ENCODE assay signal across 8 mouse cellular contexts in the genomic region with DNA sequence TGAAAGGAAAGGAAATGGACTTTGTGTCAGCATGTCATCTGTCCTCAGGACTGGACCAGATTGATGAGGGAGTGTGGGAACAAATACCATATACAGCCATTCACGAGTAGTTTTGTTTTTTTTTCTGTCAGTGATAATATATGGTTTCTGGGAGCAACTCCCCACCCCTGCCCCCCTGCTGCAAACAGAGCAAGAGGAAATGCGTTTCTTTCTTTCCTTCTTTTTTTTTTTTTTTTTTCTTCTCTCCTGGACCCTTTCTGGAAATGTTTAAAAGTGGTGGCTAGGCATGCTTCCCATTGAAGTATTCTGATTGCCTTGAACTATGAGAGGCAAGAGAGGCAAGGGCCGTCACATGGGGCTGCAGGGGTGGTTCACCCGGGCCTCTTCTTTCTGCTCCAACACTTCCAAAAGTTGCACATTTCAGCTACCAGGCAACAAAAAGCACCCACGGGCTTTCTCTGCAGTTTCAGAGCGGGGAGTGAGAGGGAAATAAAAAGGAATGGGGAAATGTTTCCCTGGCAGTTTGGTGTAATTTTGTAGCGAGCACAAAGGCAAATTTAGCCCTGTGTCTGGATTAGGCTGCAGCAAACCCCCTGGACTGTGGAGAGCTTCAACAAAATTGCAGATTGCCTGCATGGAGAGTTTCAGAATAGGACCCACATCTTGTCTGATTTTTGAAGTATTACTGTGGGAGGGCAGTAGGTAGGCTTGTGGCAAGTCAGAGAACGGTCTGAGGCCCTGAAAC. TPM values are rescaled to one million over a fixed set of nuclear protein-coding genes. Genes with fewer than 3 reads are reported as not detected.
DNase-seq lines count a peak whose midpoint lies in the region; ATAC-seq and TF ChIP-seq lines count a peak whose summit lies in the region.

No protein-coding gene starts in this region.

- H3K4me2 ChIP-seq in heart, embryonic 15.5 days, result peak overlapping the region; percentile 99
- H3K4me2 ChIP-seq in forebrain, postnatal 0 days (ENCODE audit: low read depth), result peak overlapping the region; percentile 90
- peak overlapping the region; percentile 78 for H3K4me2 ChIP-seq in midbrain, embryonic 11.5 days

- H3K79me2 ChIP-seq in MEL (ENCODE audit: control insufficient read depth, insufficient read depth, low read length, poor library complexity), result peaks cover 44% of the 10 kb centered on the region

- TF ChIP-seq POLR2A in MEL (IDR thresholded peaks at IDR 0.05; ENCODE audit: control insufficient read depth in 1 of 2, insufficient read depth in 1 of 2, low read depth in 1 of 2, low read length in 2 of 2, poor library complexity in 1 of 2), result no peak

- 57% methylated on average over 8 of the region's 8 CpGs for WGBS in heart, embryonic 15.5 days
- WGBS in forebrain, postnatal 0 days, result 12% methylated on average over 8 of the region's 8 CpGs
- 31% methylated on average over 8 of the region's 8 CpGs for WGBS in midbrain, embryonic 11.5 days

- no peaks in the 10 kb centered on the region for H3K36me3 ChIP-seq in heart, embryonic 15.5 days
- peaks cover 0 to 66% of the 10 kb centered on the region in 2 experiments; a peak in 2 of 4 replicates for H3K36me3 ChIP-seq in MEL (ENCODE audit: control insufficient read depth in 1 of 2, insufficient read depth in 2 of 2, low read length in 2 of 2)
- no peaks in the 10 kb centered on the region for H3K36me3 ChIP-seq in forebrain, postnatal 0 days (ENCODE audit: insufficient read depth)
- H3K36me3 ChIP-seq in midbrain, embryonic 11.5 days (ENCODE audit: control insufficient read depth, insufficient read depth, low read length), result no peaks in the 10 kb centered on the region

- no peak for ATAC-seq in heart, embryonic 15.5 days (replicated peaks; ENCODE audit: insufficient number of reproducible peaks, insufficient read depth, low FRiP score, low read depth)
- no peak for ATAC-seq in forebrain, postnatal 0 days
- ATAC-seq in midbrain, embryonic 11.5 days (ENCODE audit: low FRiP score), result no peak

- TF ChIP-seq CTCF in MEL (IDR thresholded peaks at IDR 0.05 in 2 of 3, conservative IDR thresholded peaks at IDR 0.05 in 1 of 3; ENCODE audit: control insufficient read depth in 1 of 3, insufficient read depth in 1 of 3, low read depth in 2 of 3, low read length in 3 of 3, poor library complexity in 1 of 3, severe bottlenecking in 1 of 3), result no peak
- TF ChIP-seq CTCF in forebrain, postnatal 0 days (IDR thresholded peaks at IDR 0.05; ENCODE audit: low read depth), result no peak

- no peaks in the 10 kb centered on the region for H3K9me3 ChIP-seq in heart, embryonic 15.5 days (replicated peaks)
- no peaks in the 10 kb centered on the region for H3K9me3 ChIP-seq in MEL (replicated peaks; ENCODE audit: insufficient read depth, low read length)
- H3K9me3 ChIP-seq in forebrain, postnatal 0 days (ENCODE audit: low read length), result no peaks in the 10 kb centered on the region
- no peaks in the 10 kb centered on the region for H3K9me3 ChIP-seq in midbrain, embryonic 11.5 days (ENCODE audit: control insufficient read depth, low read length)

- peak overlapping the region; percentile 92 for H3K4me3 ChIP-seq in heart, embryonic 15.5 days
- H3K4me3 ChIP-seq in MEL (ENCODE audit: control insufficient read depth in 1 of 2, insufficient read depth in 1 of 2, low read depth in 2 of 2, low read length in 2 of 2), result peak overlapping the region; percentile 92 to 98
- H3K4me3 ChIP-seq in forebrain, postnatal 0 days (ENCODE audit: low read depth, low read length), result peak overlapping the region; percentile 86
- H3K4me3 ChIP-seq in midbrain, embryonic 11.5 days (ENCODE audit: low read depth, low read length), result peak overlapping the region; percentile 82

- H3K9ac ChIP-seq in heart, embryonic 15.5 days, result no peak overlapping the region
- peak overlapping the region; percentile 77 for H3K9ac ChIP-seq in MEL (ENCODE audit: control insufficient read depth, low read depth, low read length, poor library complexity, severe bottlenecking)
- H3K9ac ChIP-seq in forebrain, postnatal 0 days, result peak overlapping the region; percentile 83
- peak overlapping the region; percentile 94; the same call in 1 of the 2 replicates for H3K9ac ChIP-seq in midbrain, embryonic 11.5 days (ENCODE audit: low read length)

- 0 out of 2 replicates have a peak, but pooled peaks cover 7% of the 10 kb centered on the region for H3K27me3 ChIP-seq in heart, embryonic 15.5 days
- H3K27me3 ChIP-seq in MEL (ENCODE audit: control insufficient read depth in 1 of 2, insufficient read depth in 2 of 2, low read length in 2 of 2), result no peaks in the 10 kb centered on the region
- H3K27me3 ChIP-seq in forebrain, postnatal 0 days (ENCODE audit: insufficient read depth, low read length), result no peaks in the 10 kb centered on the region
- peaks cover 8% of the 10 kb centered on the region; the same call in 1 of the 2 replicates for H3K27me3 ChIP-seq in midbrain, embryonic 11.5 days (ENCODE audit: control insufficient read depth, insufficient read depth, low read length)

- TF ChIP-seq EP300 in MEL (IDR thresholded peaks at IDR 0.05; ENCODE audit: low read depth in 1 of 2, low read length in 2 of 2), result no peak

- no peak for TF ChIP-seq RAD21 in MEL (IDR thresholded peaks at IDR 0.05; ENCODE audit: low read depth, low read length)

- peaks cover 24% of the 10 kb centered on the region for H3K4me1 ChIP-seq in heart, embryonic 15.5 days (replicated peaks)
- H3K4me1 ChIP-seq in MEL (ENCODE audit: control insufficient read depth in 1 of 2, insufficient read depth in 2 of 2, low read length in 2 of 2), result peaks cover 47 to 71% of the 10 kb centered on the region in 2 experiments
- peaks cover 30% of the 10 kb centered on the region for H3K4me1 ChIP-seq in forebrain, postnatal 0 days (ENCODE audit: insufficient read depth)
- H3K4me1 ChIP-seq in midbrain, embryonic 11.5 days (ENCODE audit: control insufficient read depth, insufficient read depth, low read length), result no peaks in the 10 kb centered on the region; the same call in 1 of the 2 replicates

- intact Hi-C loops in heart, postnatal 10 days (cut with DNase I), result loop anchor here (5.0 to 10.0 kb wide), 4 partner anchors 68 to 331 kb away; a partner anchor contains a TSS

- no peak for DNase-seq in heart, postnatal 10 days
- no peak for DNase-seq in MEL (ENCODE audit: low read depth, low spot score)
- DNase-seq in forebrain, postnatal 0 days, result no peak
- DNase-seq in midbrain, embryonic 11.5 days (ENCODE audit: low spot score, missing footprints), result no peak
- no peak for DNase-seq in left cerebral cortex, adult 9 months (ENCODE audit: low spot score in 2 of 2)
- no peak for DNase-seq in gastrocnemius, postnatal 4 days (ENCODE audit: low spot score in 2 of 2)
- no peak for DNase-seq in yolk sac, embryonic 10.5 days (ENCODE audit: low spot score)

- H3K27ac ChIP-seq in heart, embryonic 15.5 days, result no peak overlapping the region
- peak overlapping the region; percentile 74 for H3K27ac ChIP-seq in MEL (ENCODE audit: control insufficient read depth, low read depth, low read length)
- H3K27ac ChIP-seq in forebrain, postnatal 0 days (ENCODE audit: low read depth, low read length), result peak overlapping the region; percentile 97; the same call in 1 of the 2 replicates
- no peak overlapping the region for H3K27ac ChIP-seq in midbrain, embryonic 11.5 days (ENCODE audit: low read depth, low read length)

TF ChIP-seq in MEL, 35 proteins besides CTCF, POLR2A, EP300 and RAD21:
- TF ChIP-seq ETS1 (IDR thresholded peaks at IDR 0.05; ENCODE audit: low read depth, low read length) (no peak), ZNF384 (IDR thresholded peaks at IDR 0.05; ENCODE audit: low read depth, low read length) (peak; percentile 77)
TF ChIP-seq in MEL: peak in this region for 1.

RNA-seq across cellular contexts. Expression of a gene that starts 2.2 kb away (rescaled TPM):
- 14.7 and 18.9 TPM in 2 replicates for polyA plus RNA-seq in heart, embryonic 15.5 days (2015; fragmentation: Nextera tagmentation; extraction: Ambion mirVana)
- 10 to 100 TPM; 12.4 to 13.7 TPM for total RNA-seq in heart, postnatal 10 days (2021)
- 28.1 and 28.8 TPM in 2 replicates for total RNA-seq in MEL (2012; rRNA removed)
- 10 to 100 TPM in 1 of 2 experiments, not detected in 1; 35.1 TPM for polyA plus RNA-seq in MEL (2012; ENCODE audit: insufficient read depth in 1 of 2, insufficient read length in 2 of 2, low read depth in 1 of 2, low replicate concordance in 2 of 2, missing spikeins in 1 of 2)
- total RNA-seq in forebrain, postnatal 0 days (2014; rRNA removed), result 149 and 172 TPM in 2 replicates
- polyA plus RNA-seq in forebrain, postnatal 0 days (2015; fragmentation: Nextera tagmentation; extraction: Ambion mirVana), result 96.8 and 123 TPM in 2 replicates
- 46.6 and 48.6 TPM in 2 replicates for polyA plus RNA-seq in midbrain, embryonic 11.5 days (2014; fragmentation: Nextera tagmentation; extraction: Ambion mirVana)
- 10 to 100 TPM; 16.3 to 17.5 TPM for total RNA-seq in gastrocnemius, postnatal 4 days (2021)

Comparison
In these comparisons a context has a peak if more than half of its experiments do, and no peak if none do; other contexts are left out.
1. H3K27ac ChIP-seq: peak in MEL (single experiment) and forebrain, postnatal 0 days (single experiment); none in heart, embryonic 15.5 days (single experiment) and midbrain, embryonic 11.5 days (single experiment).
2. Peak in every context shown above with its lines, with median percentiles within 50 percentile points of each other: H3K4me2 ChIP-seq and H3K4me3 ChIP-seq.